Mouse (Mus musculus) E14TG2a.4 (cell line): ENCODE results near the gene Pdzd7.

Experiments used
- CTCF ChIP-seq: conservative IDR thresholded peaks from 2 replicates; pipeline ENCODE4 v1.5.1; 2014; ENCODE audit warnings: low read length
- NANOG ChIP-seq: IDR thresholded peaks from 2 replicates; pipeline ENCODE4 v1.6.1; 2014; ENCODE audit warnings: borderline replicate concordance, low read length, mixed read lengths

DNA sequence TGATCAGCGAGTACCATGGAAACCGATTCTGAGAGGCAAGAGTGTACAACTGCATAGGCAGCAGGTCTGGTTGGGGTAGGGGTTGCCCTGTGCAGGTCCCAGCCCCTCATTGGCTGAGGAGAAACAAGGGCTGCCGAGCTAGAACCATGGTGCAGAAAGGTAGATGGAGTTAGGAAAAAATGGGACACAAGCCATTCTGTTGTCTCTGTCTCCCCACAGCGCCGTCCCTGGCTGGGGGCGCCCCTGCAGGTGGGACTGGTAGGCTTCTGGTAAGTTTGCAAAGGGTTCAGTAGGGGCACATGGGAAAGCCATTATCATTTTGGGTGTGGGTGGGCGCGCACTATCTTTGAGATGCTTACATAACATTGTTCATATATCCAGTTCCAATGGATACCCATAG lies 7.9 kb upstream of the Pdzd7 start:
- TF ChIP-seq CTCF, result 0 out of 2 replicates have a peak, but pooled peaks have one; percentile 6
- no peak for TF ChIP-seq NANOG
